Mouse (Mus musculus): Measurements from ENCODE around the gene Ankar.

The Ankar gene

DNA sequence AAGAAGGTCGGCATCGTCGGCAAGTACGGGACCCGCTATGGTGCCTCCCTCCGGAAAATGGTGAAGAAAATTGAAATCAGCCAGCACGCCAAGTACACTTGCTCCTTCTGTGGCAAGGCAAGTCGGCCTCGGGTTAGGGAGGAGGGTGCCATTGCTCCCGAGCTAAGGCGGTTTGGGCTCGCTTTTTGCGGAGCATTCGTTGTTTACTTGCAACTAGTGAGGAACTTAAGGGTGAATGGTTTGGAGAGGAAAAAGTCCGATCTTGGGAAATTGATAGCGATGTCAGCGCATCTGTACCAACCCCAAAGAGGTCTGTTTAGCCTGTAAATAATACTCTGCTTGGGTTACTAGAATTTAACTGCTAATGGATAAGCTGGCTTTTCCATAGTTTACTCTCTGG, 11.3 kb upstream of the Ankar start:
- no peak for DNase-seq (ENCODE audit: inconsistent age in 2 of 2, low spot score in 1 of 2)

DNA sequence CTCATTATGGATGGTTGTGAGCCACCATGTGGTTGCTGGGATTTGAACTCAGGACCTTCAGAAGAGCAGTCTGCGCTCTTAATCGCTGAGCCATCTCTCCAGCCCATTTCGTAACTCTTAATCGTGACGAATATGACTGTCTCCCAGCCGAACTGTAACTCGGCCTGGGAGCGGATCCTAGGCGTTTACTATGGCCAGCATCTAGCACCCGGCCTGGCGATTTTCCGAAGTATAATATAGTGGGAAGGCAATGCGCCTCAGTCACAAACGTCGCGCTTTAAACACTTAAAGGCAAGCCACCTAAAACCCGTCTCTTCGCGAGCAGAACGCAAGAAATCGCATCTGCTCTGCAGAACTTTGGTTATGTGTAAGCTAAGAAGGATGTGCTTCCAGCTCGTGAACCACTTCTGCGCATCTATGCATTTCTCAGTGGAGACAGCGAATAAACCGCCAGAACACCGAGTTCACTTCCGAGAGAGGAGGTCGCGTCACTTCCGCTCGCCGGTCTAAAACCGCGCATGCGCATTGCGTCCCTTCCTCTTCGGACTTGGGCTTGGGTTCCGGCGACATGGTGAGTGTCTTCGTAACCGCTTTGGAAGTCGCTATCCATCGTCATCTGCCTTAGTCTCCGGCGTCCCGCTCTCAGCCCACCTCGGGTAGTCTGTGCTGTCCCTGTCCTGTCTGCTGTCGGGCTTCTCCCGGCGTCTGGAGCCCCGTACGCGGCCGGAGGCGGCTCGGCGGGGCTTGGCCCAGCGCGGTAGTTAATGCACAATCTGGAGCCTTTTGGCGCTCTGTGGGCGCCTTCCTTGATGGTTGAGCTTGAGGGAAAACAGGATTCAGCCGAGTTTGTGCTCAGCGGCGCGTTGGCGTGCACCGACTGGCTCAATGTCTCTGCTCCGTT, 10.6 kb upstream of the Ankar start, which contains the start of gene Rpl37a:
Gene Rpl37a (plus strand): TSS at position 538 of the 901 bp plus-strand sequence.
- DNase-seq (ENCODE audit: inconsistent age in 2 of 2, low spot score in 1 of 2), result peak; percentile 96 to 99

DNA sequence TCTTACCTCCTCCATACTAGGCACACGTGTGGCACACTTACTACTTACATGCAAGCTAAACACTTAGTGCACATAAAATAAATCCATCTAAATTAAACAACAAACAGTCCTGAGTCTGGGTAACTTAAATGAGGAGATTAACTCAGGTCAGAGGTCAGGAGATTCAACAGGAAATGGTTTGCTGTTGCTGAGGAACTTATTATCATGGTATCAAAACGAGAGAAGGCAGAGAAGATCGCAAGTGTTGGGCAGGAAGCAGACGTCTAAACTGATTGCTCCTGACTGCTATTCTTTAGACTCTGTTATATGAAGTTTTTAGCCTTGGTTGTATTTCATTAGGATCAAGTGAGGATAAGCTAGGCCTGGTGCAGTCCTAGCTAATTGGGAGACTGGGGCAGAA, 7.1 kb upstream of the Ankar start:
- DNase-seq (ENCODE audit: inconsistent age in 2 of 2, low spot score in 1 of 2), result no peak

DNA sequence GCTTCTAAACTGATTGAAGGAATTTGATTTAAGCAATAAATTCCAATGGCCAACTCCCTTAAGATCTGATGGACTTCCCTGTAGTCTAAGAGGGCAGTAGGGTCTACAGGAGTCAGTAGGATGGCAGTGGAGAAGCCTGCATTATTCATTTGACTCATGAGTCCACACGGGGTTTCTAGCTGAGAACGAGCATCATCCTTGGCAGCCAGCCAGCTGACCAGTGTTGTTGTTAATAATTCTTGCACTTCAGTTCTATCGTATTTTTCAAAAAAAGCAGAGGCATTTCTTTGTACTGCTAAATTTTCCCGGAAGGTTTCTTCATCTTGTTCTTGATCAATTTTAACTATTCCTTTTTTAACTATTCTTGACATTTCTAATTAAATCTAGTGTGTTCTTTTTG, 1.7 kb downstream of the Ankar start:
- peak in 1 of 2 experiments; percentile 58 for DNase-seq (ENCODE audit: inconsistent age in 2 of 2, low spot score in 1 of 2)

DNA sequence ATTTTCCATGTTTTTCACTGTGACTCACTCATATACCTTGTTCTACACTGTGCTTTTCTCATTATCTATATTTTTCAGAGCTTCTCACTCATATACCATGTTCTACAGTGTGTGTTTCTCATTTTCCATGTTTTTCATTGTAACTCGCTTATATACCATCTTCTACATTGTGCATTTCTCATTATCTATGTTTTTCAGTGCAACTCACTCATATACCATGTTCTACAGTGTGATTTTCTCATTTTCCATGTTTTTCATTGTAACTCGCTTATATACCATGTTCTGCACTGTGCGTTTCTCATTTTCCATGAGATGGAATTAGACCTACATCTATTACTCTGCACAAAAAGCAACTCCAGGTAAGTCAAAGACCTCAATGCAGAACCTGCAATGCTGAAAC, 4.1 kb downstream of the Ankar start:
- no peak for DNase-seq (ENCODE audit: inconsistent age in 2 of 2, low spot score in 1 of 2)

DNA sequence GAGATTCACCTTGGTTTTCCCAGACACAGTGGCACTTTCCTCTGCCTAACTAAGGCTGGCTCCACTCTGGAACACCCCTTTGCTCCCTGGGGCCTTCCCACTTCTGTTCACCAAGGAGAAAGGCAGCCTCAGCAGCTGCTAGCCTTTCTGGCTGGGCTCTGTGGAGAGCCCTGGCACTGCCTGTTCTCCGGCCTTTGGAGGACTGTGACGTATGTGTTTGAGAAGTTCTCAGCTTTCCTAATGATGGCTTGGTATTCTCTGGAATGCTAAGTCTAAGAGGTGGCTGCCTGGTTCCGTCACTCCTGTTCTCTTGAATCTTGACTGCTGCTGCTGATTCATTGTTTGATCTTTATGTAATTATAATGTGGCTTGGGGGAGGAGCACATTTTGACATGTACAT, 27.3 kb downstream of the Ankar start:
- DNase-seq (ENCODE audit: inconsistent age in 2 of 2, low spot score in 1 of 2), result no peak

DNA sequence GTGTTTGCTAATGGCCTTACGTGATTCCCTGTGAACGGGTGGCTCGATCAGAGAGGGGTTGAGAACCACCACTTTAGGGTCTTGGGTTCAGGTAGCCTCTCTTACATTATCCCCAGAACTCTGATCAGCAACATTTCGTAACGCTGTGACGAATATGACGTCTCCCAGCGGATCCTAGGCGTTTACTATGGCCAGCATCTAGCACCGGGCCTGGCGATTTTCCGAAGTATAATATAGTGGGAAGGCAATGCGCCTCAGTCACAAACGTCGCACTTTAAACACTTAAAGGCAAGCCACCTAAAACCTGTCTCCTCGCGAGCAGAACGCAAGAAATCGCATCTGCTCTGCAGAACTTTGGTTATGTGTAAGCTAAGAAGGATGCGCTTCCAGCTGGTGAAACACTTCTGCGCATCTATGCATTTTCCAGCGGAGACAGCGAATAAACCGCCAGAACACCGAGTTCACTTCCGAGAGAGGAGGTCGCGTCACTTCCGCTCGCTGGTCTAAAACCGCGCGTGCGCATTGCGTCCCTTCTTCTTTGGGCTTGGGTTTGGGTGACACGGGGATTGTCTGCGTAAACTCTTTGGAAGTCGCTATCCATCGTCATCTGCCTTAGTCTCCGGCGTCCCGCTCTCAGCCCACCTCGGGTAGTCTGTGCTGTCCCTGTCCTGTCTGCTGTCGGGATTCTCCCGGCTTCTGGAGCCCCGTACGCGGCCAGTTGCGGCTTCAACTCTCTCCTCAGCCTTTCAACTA, 59.5 kb downstream of the Ankar start:
- no peak for DNase-seq (ENCODE audit: inconsistent age in 2 of 2, low spot score in 1 of 2)

DNA sequence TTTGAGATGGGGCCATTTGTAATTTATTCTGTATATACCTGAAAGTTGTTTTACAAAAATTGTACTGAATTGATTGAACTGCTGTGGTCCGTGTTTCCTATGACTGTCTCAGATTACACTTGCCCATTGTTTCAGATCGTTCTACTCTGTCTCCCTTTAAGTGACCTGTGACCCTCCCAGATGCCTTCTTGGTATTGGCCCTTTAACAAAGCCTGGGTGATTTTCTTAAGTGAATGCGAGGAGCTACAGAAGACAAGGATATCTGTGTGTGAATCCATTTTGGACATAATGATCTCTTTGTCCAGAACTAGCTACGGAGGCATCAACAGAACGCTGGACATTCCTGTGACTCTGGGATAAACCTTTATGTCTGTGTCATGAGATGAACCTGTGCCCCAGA, 65.2 kb downstream of the Ankar start:
- no peak for DNase-seq (ENCODE audit: inconsistent age in 2 of 2, low spot score in 1 of 2)

DNA sequence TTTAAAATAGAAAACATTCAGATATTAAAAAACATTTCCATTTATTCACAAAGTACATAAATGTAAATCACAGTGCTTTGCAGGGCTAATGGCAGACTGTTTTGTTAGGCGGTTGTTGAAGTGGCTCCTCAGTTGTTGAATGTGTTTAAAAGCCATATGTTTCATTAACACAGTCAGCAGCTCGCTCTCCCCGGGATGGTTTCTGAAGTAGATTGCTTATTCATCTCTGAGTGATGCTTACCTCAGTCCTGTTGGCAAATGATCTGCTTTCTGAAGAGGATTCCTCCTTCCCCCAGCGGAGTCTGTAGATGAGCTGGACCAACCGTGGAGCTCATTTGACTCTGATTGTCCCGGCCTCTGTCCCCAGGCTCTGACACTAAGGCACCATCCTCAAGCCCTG, 88.2 kb downstream of the Ankar start:
- no peak for DNase-seq (ENCODE audit: inconsistent age in 2 of 2, low spot score in 1 of 2)

DNA sequence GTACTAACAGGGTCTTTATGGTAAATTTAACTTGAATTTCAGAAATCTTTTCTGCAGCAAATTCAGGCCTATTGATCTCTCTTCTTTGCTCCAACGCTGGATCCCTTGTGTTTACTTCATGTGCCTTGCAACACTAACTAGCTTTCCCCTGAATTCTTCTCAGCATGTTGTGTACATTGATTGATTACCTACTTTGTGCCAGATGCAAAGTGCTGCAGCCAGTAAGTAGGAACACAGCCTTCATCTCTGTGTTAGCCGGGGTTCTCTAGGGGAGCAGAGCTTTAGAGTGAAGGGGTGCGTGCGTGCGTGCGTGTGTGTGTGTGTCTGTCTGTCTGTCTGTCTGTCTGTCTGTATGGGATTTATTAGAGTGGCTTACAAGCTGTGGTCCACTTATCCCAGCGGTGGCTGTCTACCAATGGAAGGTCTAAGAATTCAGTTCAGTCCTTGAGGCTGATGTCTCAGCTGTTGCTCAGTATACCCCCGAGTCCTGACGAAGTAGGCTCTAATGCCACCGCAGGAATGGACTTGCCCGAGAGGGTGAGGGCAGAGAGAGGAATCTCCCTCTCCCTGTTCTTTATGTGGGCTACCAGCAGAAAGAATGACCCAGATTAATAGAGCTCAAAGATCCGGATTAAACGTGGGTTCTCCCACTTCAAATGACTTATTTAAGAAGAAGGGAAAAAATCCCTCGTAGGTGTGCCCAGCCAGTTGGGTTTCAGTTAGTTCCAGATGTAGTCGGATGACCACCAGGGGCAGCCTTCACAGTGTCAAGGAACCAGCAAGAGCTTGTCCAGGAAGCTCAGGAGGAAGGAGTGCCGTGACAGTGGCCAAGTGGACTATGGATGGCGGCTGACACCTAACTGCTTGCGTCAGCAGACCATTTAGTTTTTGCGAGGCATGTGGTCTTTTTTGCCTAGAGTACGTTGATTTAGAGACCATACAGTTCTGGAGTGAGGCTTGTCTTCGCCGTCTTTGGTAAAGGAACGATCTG, 90.2 kb downstream of the Ankar start:
- DNase-seq (ENCODE audit: inconsistent age in 2 of 2, low spot score in 1 of 2), result no peak

DNA sequence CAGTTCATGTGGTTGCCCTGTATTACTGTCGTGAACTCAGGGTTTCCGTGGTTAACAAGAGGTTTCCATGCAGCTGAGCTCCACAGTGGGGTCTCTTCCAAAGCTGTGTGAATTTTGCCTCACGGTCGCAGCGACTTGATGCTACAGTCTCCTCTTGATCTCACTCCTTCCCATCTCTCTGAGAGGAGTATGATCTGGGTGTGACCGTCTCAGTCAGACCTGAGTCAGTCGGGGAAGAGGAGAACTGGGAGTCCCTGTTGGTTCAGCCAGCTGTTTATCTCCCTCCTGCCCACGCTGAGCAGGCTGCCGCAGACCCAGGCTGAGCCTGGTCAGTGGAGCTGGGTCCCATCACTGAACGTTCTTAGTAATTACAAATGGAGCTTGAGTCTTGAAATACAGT, 91.2 kb downstream of the Ankar start:
- DNase-seq (ENCODE audit: inconsistent age in 2 of 2, low spot score in 1 of 2), result no peak

DNA sequence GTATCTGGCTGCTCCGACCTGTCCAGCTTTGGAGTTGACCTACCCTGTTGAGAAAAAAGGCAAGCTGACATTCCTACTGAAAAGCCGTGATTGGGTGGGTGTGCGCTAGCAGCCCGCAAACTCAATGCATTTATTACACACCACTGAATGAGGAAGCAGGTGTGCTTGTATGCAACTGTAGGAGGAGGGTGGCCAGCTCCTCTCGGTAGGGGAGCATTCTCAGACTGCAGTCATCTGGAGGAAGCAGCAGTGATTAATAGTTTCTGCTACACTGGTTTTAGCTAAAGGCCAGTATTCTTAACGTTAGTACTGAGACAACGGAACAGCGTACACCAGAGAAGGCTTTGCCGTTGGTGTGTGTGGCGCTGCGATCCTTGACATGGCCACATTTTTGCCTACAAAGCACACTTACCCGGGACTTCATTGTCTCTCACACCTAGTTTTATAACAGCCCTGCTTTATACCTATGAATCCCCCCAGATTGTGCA, 94.1 kb downstream of the Ankar start:
- no peak for DNase-seq (ENCODE audit: inconsistent age in 2 of 2, low spot score in 1 of 2)

DNA sequence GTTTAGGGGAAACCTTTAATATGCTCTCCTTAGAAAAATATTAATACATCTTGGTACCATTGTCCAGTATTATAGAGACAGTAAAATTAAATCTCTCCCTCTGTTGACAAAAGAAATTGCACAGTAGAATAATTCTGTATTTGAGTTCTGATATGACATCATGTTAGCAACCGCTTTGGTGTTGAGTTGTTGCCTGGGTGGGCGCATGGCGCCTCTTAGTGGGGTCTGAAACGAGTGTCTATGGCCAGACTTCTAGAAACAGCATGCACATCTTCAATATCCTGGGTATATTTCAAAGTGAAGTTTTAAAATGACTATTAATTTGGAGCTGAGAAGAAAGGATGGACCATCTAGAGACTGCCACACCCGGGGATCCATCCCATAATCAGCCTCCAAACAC, 97.6 kb downstream of the Ankar start:
- DNase-seq (ENCODE audit: inconsistent age in 2 of 2, low spot score in 1 of 2), result no peak

DNA sequence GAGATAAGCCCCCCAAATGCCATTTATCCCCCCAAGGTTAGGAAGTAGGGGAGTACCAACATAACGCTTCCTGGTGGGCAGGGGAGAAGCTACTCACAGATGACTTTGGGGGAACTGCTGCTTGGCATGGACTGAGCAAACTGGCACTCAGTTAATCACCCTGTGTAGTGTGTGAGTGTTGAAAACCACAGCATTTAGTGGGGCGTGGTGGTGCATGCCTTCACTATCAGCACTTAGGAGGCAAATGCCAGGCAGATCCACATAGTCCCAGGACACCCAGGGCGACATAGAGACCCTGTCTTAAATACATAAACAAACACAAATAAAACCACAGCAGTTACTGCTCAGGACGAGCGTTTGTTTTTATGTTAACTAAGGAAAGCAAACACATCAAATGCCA, 98.2 kb downstream of the Ankar start:
- DNase-seq (ENCODE audit: inconsistent age in 2 of 2, low spot score in 1 of 2), result no peak

DNA sequence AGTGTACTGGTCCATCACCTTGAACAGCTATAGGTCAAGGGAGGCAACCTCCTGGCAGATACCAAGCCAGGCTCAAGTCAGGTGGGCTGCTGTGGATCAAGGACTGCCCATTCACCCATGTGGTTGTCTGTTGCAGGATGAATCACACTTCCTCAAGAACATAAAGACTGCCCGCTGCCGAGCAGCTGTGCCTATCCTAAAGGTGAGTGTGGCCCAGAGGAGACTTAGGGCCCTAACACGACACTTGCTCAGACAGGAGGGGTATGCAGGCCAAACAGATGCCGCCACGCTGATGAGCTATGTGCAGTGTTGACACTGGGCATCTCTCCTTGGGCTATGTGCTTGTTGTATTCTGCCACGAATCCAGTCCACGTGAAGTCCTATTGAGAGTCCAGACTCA, 99.1 kb downstream of the Ankar start:
- peak in 1 of 2 experiments; percentile 44 for DNase-seq (ENCODE audit: inconsistent age in 2 of 2, low spot score in 1 of 2)

DNA sequence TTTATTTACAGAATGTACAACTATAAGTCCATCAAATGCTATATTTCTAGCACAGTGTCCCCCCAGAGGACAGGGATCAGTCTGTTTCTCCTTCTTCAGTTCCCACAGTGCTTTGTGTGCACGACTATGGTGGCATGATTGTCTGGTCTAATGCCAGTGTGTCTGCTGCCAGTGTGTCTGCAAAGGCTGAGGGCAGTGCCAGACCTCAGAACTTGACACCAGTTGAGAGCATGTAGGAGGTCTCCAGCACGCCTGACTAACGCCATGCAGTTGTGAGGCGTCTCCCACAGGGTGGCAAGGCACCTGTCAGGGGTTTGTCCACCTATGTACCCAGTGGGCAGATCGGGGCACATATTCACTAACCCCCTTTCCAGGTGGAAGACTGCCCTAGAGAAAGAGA, 99.6 kb downstream of the Ankar start:
- peak in 1 of 2 experiments; percentile 46 for DNase-seq (ENCODE audit: inconsistent age in 2 of 2, low spot score in 1 of 2)

DNA sequence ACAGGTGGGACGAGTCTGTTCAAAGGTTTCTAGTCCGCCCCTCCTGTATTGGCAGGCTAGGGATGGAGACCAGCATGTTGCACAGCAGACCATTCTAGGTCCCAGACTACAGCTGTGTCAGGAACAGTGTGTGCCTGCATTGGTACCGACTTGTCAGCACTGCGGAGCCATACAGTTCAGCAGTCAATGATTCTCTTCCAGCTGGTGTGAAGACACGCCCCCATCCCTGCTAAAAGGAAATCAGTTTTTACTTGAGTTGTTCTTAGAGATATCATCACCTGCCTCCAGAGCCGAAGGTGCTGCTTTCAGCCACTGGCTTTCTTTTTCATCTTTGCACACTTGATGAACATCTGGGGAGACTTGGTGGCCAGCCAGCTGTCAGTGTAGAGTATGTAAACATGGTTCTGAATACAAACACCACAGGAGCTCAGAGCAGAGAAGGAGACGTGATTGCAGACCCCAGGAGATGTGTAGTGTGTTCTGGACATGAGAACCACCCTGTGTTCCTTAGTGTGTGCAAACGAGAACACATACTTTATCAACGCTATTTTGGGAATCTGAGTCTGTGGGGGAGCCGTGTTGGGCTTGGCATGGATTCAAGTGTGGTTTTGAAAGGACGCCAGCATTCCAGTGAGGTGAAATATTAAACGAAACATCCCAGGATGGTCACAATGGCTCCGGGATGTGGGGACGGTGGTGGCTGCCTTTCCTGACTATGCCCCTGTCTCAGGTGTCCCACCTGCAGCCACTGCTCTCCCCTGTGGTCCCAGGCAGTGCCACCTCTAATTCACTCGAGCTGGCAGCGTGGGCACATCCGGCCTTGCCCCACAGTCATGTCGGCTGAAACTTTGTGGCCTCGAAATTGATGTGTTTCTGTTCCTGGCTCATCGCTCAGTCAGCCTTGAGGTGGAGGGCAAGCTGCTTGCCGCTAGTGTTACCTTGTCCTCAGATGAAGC, 101.0 kb downstream of the Ankar start:
- DNase-seq (ENCODE audit: inconsistent age in 2 of 2, low spot score in 1 of 2), result peak; percentile 83 to 94

DNA sequence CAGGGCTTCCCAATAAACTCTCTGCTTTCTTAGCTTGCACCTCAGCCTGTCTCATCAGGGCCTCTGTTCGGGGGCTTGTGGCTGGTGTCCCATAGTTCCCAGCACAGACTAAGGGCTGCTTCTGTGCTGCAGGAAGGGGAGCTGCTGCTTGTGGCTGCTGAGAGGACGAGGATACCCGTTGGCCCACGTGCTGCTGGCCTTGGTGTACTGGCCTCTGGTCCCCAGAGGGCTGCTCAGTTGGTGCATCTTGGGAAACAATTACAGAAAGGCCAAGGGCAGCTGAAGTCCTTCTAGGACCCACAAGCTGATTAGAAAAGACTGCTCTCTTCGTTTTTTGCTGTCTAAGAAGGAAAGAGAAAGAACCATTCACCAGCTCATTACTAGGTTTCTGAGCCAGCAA, 104.1 kb downstream of the Ankar start:
- peak; percentile 83 to 90 for DNase-seq (ENCODE audit: inconsistent age in 2 of 2, low spot score in 1 of 2)

DNA sequence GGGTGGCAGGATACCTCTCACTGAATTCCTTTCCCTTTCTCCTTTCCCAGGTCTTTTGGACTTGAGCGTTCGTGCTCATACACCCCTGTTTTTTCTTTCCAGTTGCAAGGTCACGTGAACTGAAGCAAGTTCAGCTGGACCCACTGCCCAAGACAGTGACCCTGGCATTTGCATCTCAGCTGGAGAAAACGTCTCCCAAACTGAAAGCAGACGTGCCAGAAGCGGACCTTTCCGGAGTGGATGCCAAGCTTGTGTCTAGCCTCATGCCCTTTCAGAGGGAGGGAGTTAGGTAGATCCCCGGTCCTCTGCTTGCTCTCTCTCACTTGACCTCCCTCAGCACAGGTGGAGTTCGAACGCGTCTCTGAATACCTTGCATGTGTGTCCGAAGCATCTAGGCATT, 104.7 kb downstream of the Ankar start:
- DNase-seq (ENCODE audit: inconsistent age in 2 of 2, low spot score in 1 of 2), result peak; percentile 82 to 91

Data from adrenal gland, adult (tissue).